Mouse (Mus musculus) cortical plate, adult 2 months (tissue): ENCODE results near the gene Dusp18.
A peak's percentile ranks its signal among the peaks of the same experiment; 100 is the strongest.

Experiments
- CTCF ChIP-seq: fragments of 200-500 bp; IDR thresholded peaks from 2 replicates; pipeline ENCODE4 v1.5.1; 2011; ENCODE audit warnings: mild to moderate bottlenecking, control low read depth, low read length; ENCODE audit not compliant: insufficient read depth; ENCODE audit errors: extremely low read depth
- POLR2A ChIP-seq: fragments of 200-500 bp; IDR thresholded peaks from 2 replicates; pipeline ENCODE4 v1.6.1; 2011; ENCODE audit warnings: mild to moderate bottlenecking, low read length, control low read depth; ENCODE audit not compliant: insufficient read depth; ENCODE audit errors: extremely low read depth

DNA sequence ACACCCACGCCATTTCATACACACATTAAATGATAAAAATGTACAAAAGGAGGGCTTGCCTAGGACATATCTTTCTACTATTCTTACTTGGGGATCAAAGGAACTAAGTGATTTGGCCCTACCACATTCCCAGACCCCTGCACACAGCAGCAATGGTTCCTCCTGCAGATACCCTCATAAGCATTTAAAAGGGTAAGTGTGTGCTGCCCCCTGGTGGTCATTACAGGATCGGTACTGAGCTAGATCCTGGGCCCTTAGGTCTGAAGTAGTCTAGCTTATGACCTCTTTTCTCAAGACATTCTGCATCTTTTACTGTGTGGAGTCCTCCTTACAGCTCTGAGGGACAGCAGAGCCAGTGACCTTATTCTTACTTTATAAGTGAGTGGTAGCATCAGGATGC, 15.2 kb upstream of the Dusp18 start:
- TF ChIP-seq CTCF = peak; percentile 83
- TF ChIP-seq POLR2A = no peak
